Mouse (Mus musculus) G1E (cell line): ENCODE data around the gene Tpp1.

ENCODE experiments used
- CTCF ChIP-seq: IDR thresholded peaks from 2 replicates; pipeline ENCODE4 v1.5.1; 2012; ENCODE audit warnings: low read depth, low read length, inconsistent platforms, mixed read lengths
- GATA1 ChIP-seq: IDR thresholded peaks from 2 replicates; pipeline ENCODE4 v1.6.1; 2012; ENCODE audit warnings: borderline replicate concordance, low read length, inconsistent platforms, mixed read lengths
- POLR2AphosphoS5 ChIP-seq: IDR thresholded peaks from 2 replicates; pipeline ENCODE4 v1.6.1; 2012; ENCODE audit warnings: low read depth, low read length, inconsistent platforms; ENCODE audit not compliant: insufficient replicate concordance
- TAL1 ChIP-seq: conservative IDR thresholded peaks from 2 replicates; pipeline ENCODE4 v1.6.1; 2012; ENCODE audit warnings: low read depth, low read length, inconsistent platforms, mixed read lengths

DNA sequence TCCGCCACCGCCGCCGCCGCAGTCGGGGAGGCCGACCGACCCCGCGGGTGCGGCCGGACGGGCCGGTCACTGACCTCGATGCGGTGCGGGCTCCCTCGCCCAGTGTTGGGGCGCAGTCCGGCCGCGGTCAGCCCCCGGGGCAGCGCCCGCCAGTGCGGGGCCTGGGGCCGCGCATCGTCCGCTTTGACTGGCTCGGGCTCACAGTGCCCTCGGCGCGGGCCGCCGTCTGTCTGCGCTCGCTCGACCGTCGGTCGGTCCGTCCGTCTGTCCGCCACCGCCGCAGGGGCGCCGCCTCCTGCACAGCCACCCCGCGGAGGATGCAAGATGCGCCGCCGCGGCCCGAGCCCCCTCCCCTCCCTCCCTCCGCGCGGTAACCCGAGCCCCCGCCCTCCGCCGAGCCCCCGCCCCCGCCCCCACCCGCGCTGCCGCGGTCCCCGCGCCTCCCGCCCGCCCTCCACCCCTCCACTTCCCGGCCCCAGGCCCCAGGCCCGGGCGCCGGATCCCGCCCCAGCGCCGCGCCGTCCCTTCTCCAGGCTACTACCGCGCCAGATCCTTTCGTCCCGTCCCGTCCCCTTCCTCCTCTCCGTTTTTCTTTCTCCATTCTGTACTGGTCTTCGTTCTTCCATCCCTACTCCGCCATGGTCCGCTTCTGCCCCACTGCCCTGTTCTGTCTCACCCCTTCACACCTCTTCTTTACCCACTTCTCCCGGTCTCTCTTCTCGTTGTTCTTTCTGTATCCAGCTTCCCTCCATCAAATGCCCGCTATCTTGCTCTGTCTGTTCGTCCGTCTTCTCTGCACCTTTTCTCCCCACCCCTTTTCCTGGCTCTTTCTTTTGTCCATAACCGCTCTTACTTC is 35.5 kb upstream of the Tpp1 start, which contains the start of gene Dchs1:
- no peak for TF ChIP-seq CTCF
- TF ChIP-seq POLR2AphosphoS5 = no peak
- TF ChIP-seq GATA1 = no peak
- TF ChIP-seq TAL1 = no peak
